Mouse (Mus musculus) cortical plate, adult 2 months (tissue): ENCODE measurements at regions not wholly inside any gene's neighbourhood (a gene's known extent, or its start where the extent isn't known, plus 50 kb on each side); places are given as distances from the start of the nearest gene placed in this dataset.

Source experiments
- CTCF ChIP-seq: fragments of 200-500 bp; IDR thresholded peaks from 2 replicates; pipeline ENCODE4 v1.5.1; 2011; ENCODE audit warnings: mild to moderate bottlenecking, control low read depth, low read length; ENCODE audit not compliant: insufficient read depth; ENCODE audit errors: extremely low read depth
- POLR2A ChIP-seq: fragments of 200-500 bp; IDR thresholded peaks from 2 replicates; pipeline ENCODE4 v1.6.1; 2011; ENCODE audit warnings: mild to moderate bottlenecking, low read length, control low read depth; ENCODE audit not compliant: insufficient read depth; ENCODE audit errors: extremely low read depth

DNA sequence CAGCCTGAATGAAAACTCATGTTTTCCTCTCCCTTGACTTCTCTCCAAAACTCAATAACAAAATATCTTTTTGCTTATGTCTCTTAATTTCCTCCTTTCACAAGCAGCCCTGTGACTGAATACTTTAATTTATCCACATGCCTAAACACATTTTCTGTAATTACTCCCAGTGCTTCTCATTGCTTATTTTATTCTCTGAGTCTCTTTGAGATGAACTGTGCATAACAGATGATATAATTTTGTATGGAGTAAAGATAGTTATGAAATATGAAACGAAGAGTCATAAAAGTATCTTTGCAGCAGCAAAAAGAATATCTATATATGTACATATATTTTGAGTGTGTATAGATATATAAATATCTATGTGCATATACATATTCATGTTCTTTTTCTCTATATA lies 187.5 kb upstream of the Tac1 start:
- TF ChIP-seq CTCF (no peak), POLR2A (no peak)
